ENCODE assay signal across 10 mouse cellular contexts in genomic region chr2:72672908-72673901, GRCm38 (mm10).
DNase-seq lines count a peak whose midpoint lies in the region; ATAC-seq and TF ChIP-seq lines count a peak whose summit lies in the region.
"Had no signal": no experiment of that assay in that cellular context is flagged by ENCODE, and none has a peak within 500 bp of the region (broad histone marks: within the 10 kb centered on the region; RNA-seq: fewer than 3 reads in every experiment).

No protein-coding gene starts in this region.

- ATAC-seq in heart, embryonic 11.5 days (replicated peaks; ENCODE audit: insufficient number of reproducible peaks, low FRiP score, low TSS enrichment): no peak
- peak; percentile 77 for ATAC-seq in lung, postnatal 0 days
- ATAC-seq in embryonic facial prominence, embryonic 11.5 days (replicated peaks; ENCODE audit: insufficient number of reproducible peaks, low FRiP score, low TSS enrichment, low read depth): no peak
- ATAC-seq: liver, embryonic 12.5 days had no signal

- H3K27ac ChIP-seq in heart, embryonic 11.5 days (ENCODE audit: low read depth, low read length): no peak overlapping the region
- H3K27ac ChIP-seq in lung, postnatal 0 days (ENCODE audit: low read length): no peak overlapping the region
- H3K27ac ChIP-seq in embryonic facial prominence, embryonic 11.5 days (replicated peaks; ENCODE audit: low read depth, low read length): no peak overlapping the region
- H3K27ac ChIP-seq: liver, embryonic 12.5 days; stomach, embryonic 15.5 days had no signal

- H3K36me3 ChIP-seq in heart, embryonic 11.5 days (ENCODE audit: control insufficient read depth, insufficient read depth, low read length): no peaks in the 10 kb centered on the region
- H3K36me3 ChIP-seq in lung, postnatal 0 days (ENCODE audit: insufficient read depth, low read length): no peaks in the 10 kb centered on the region
- no peaks in the 10 kb centered on the region for H3K36me3 ChIP-seq in embryonic facial prominence, embryonic 11.5 days (replicated peaks; ENCODE audit: control insufficient read depth, insufficient read depth, low read depth, low read length)
- H3K36me3 ChIP-seq: liver, embryonic 12.5 days; stomach, embryonic 15.5 days had no signal

- no peak for TF ChIP-seq EP300 in lung, postnatal 0 days (IDR thresholded peaks at IDR 0.05)

- no peaks in the 10 kb centered on the region for H3K9me3 ChIP-seq in heart, embryonic 11.5 days (replicated peaks; ENCODE audit: control insufficient read depth, low read length)
- no peaks in the 10 kb centered on the region for H3K9me3 ChIP-seq in lung, postnatal 0 days (ENCODE audit: low read length)
- H3K9me3 ChIP-seq in embryonic facial prominence, embryonic 11.5 days (replicated peaks; ENCODE audit: control insufficient read depth, low read length): no peaks in the 10 kb centered on the region
- H3K9me3 ChIP-seq: liver, embryonic 12.5 days; stomach, embryonic 15.5 days had no signal

- H3K4me2 ChIP-seq in heart, embryonic 11.5 days: no peak overlapping the region
- no peak overlapping the region for H3K4me2 ChIP-seq in lung, postnatal 0 days (replicated peaks; ENCODE audit: low read depth, low read length)
- no peak overlapping the region for H3K4me2 ChIP-seq in embryonic facial prominence, embryonic 11.5 days (ENCODE audit: low read depth, low read length)
- H3K4me2 ChIP-seq: liver, embryonic 12.5 days; stomach, embryonic 15.5 days had no signal

- H3K27me3 ChIP-seq in heart, embryonic 11.5 days (ENCODE audit: control insufficient read depth, insufficient read depth, low read length): no peaks in the 10 kb centered on the region
- H3K27me3 ChIP-seq in lung, postnatal 0 days (replicated peaks; ENCODE audit: insufficient read depth, low read length): no peaks in the 10 kb centered on the region
- no peaks in the 10 kb centered on the region for H3K27me3 ChIP-seq in embryonic facial prominence, embryonic 11.5 days (ENCODE audit: control insufficient read depth, insufficient read depth, low read length)
- H3K27me3 ChIP-seq: stomach, embryonic 15.5 days had no signal

- TF ChIP-seq POLR2A in lung, adult 2 months (IDR thresholded peaks at IDR 0.05; ENCODE audit: borderline replicate concordance, extremely low read depth, low read depth, low read length): no peak

- DNase-seq in heart, adult 8-10 months (ENCODE audit: low spot score): peak; percentile 4
- DNase-seq in lung, postnatal 0 days (ENCODE audit: low spot score): peak; percentile 75
- no peak for DNase-seq in lung, adult 2 months
- peak; percentile 31 for DNase-seq in embryonic facial prominence, embryonic 11.5 days (ENCODE audit: low spot score)
- DNase-seq in skeletal muscle tissue, adult 2 months (ENCODE audit: low read depth, low spot score): peak; percentile 19
- DNase-seq in cerebellum, postnatal 4 days (ENCODE audit: low spot score in 2 of 2): no peak
- DNase-seq in adrenal gland, adult 18-20 months (ENCODE audit: low spot score in 2 of 2): no peak

- TF ChIP-seq CTCF in lung, postnatal 0 days (IDR thresholded peaks at IDR 0.05): no peak
- TF ChIP-seq CTCF in lung, adult 2 months (IDR thresholded peaks at IDR 0.05; ENCODE audit: insufficient read depth, low read length): no peak

- H3K4me3 ChIP-seq in heart, embryonic 11.5 days (ENCODE audit: low read depth, low read length): no peak overlapping the region
- H3K4me3 ChIP-seq in lung, postnatal 0 days (ENCODE audit: low read depth, low read length): no peak overlapping the region
- H3K4me3 ChIP-seq in lung, adult 2 months (replicated peaks; ENCODE audit: extremely low read depth, low read depth, low read length): no peak overlapping the region
- H3K4me3 ChIP-seq in embryonic facial prominence, embryonic 11.5 days (ENCODE audit: low read depth, low read length): no peak overlapping the region
- H3K4me3 ChIP-seq: liver, embryonic 12.5 days; stomach, embryonic 15.5 days had no signal

- H3K9ac ChIP-seq in heart, embryonic 11.5 days (ENCODE audit: low read depth, low read length): no peak overlapping the region
- H3K9ac ChIP-seq in lung, postnatal 0 days (replicated peaks; ENCODE audit: low read depth): no peak overlapping the region
- no peak overlapping the region for H3K9ac ChIP-seq in embryonic facial prominence, embryonic 11.5 days (replicated peaks; ENCODE audit: low read length)
- H3K9ac ChIP-seq: liver, embryonic 12.5 days; stomach, embryonic 15.5 days had no signal

- 0 out of 2 replicates have a peak, but pooled peaks cover 5% of the 10 kb centered on the region for H3K4me1 ChIP-seq in heart, embryonic 11.5 days (ENCODE audit: control insufficient read depth, insufficient read depth, low read length)
- no peaks in the 10 kb centered on the region; the same call in 1 of the 2 replicates for H3K4me1 ChIP-seq in lung, postnatal 0 days (ENCODE audit: insufficient read depth, low read depth, low read length)
- H3K4me1 ChIP-seq in lung, adult 2 months (ENCODE audit: control insufficient read depth, insufficient read depth, low read length): no peaks in the 10 kb centered on the region
- H3K4me1 ChIP-seq in embryonic facial prominence, embryonic 11.5 days (ENCODE audit: control insufficient read depth, insufficient read depth, low read length): no peaks in the 10 kb centered on the region
- H3K4me1 ChIP-seq: liver, embryonic 12.5 days had no signal

- 52% methylated on average over 13 of the region's 13 CpGs for WGBS in heart, embryonic 11.5 days (ENCODE audit: insufficient replicate concordance)
- WGBS in lung, postnatal 0 days: 57% methylated on average over 13 of the region's 13 CpGs
- 66% methylated on average over 13 of the region's 13 CpGs for WGBS in lung, adult 2 months
- WGBS in embryonic facial prominence, embryonic 11.5 days: 36% methylated on average over 13 of the region's 13 CpGs

Comparison
In these comparisons a context has a peak if more than half of its experiments do, and no peak if none do; other contexts are left out.
1. DNase-seq: peak in heart, adult 8-10 months (single experiment), lung, postnatal 0 days (single experiment), embryonic facial prominence, embryonic 11.5 days (single experiment) and skeletal muscle tissue, adult 2 months (single experiment); none in lung, adult 2 months (single experiment), cerebellum, postnatal 4 days (0 of 2) and adrenal gland, adult 18-20 months (0 of 2).